Mouse (Mus musculus) lung, embryonic 16.5 days (tissue): ENCODE data around the gene Ccdc144b. TPM values are rescaled to one million over a fixed set of nuclear protein-coding genes. Genes with fewer than 3 reads are reported as not detected.

ENCODE experiments used
- ATAC-seq: fragments of 200-750 bp; cut with Nextera tagmentation; 2 replicates; pipeline ENCODE4 v1.8.0; 2017; ENCODE audit warnings: low read depth, mild to moderate bottlenecking, moderate library complexity
- H3K27ac ChIP-seq: fragments of 300-500 bp; sonication (generic); 2 replicates; pipeline ENCODE4 v1.5.1; 2014; ENCODE audit warnings: mild to moderate bottlenecking, control low read depth, low read length
- H3K27me3 ChIP-seq: fragments of 300-500 bp; sonication (generic); 2 replicates; pipeline ENCODE4 v1.6.1; 2014; ENCODE audit warnings: low read depth, low read length, mixed read lengths; ENCODE audit not compliant: control insufficient read depth, insufficient read depth
- H3K36me3 ChIP-seq: fragments of 300-500 bp; sonication (generic); 2 replicates; pipeline ENCODE4 v1.6.1; 2014; ENCODE audit warnings: low read length; ENCODE audit not compliant: control insufficient read depth, insufficient read depth
- H3K4me1 ChIP-seq: fragments of 300-500 bp; sonication (generic); replicated peaks from 2 replicates; pipeline ENCODE4 v1.6.1; 2014; ENCODE audit warnings: low read length, mixed read lengths; ENCODE audit not compliant: control insufficient read depth, insufficient read depth
- H3K4me2 ChIP-seq: fragments of 300-500 bp; sonication (generic); 2 replicates; pipeline ENCODE4 v1.6.1; 2014; ENCODE audit warnings: low read depth, low read length, control low read depth
- H3K4me3 ChIP-seq: fragments of 300-500 bp; sonication (generic); 2 replicates; pipeline ENCODE4 v1.5.1; 2014; ENCODE audit warnings: mild to moderate bottlenecking, low read length, control low read depth
- H3K9ac ChIP-seq: fragments of 300-500 bp; sonication (generic); 2 replicates; pipeline ENCODE4 v1.6.1; 2014; ENCODE audit warnings: low read length, control low read depth
- H3K9me3 ChIP-seq: fragments of 300-500 bp; sonication (generic); 2 replicates; pipeline ENCODE4 v1.6.1; 2016; ENCODE audit warnings: low read length; ENCODE audit not compliant: control insufficient read depth
- WGBS: fragments of 180-500 bp; shearing (Covaris S2); extraction: QIAGEN DNeasy Blood & Tissue Kit; methylation state at CpG from one replicate; pipeline ENCODE4 v1.1.7; 2014; 5-methylcytosine and 5-hydroxymethylcytosine counted together
- polyA plus RNA-seq: library from polyadenylated mRNA; unstranded; fragments of >200 nt; fragmentation: Nextera tagmentation; extraction: Ambion mirVana; gene quantifications from 2 replicates; pipeline ENCODE4 v1.2.1, GENCODE M21; 2015

Ccdc144b gene
- polyA plus RNA-seq, 1 experiment from 2014 or later: not detected

GRCm38 (mm10) chr3:35967366-35967921 lies 85.9 kb downstream of the Ccdc144b start:
- peaks cover 7% of the 10 kb centered on the region for H3K36me3 ChIP-seq
- no peak overlapping the region for H3K4me3 ChIP-seq
- WGBS: 91% methylated on average over 8 of the region's 8 CpGs
- no peaks in the 10 kb centered on the region for H3K4me1 ChIP-seq
- H3K9ac ChIP-seq: no peak overlapping the region
- no peaks in the 10 kb centered on the region for H3K9me3 ChIP-seq
- no peaks in the 10 kb centered on the region for H3K27me3 ChIP-seq
- H3K27ac ChIP-seq: no peak overlapping the region
- no peak for ATAC-seq
- no peak overlapping the region for H3K4me2 ChIP-seq

GRCm38 (mm10) chr3:35966493-35966892 lies 86.9 kb downstream of the Ccdc144b start:
- no peak for ATAC-seq
- Histone ChIP-seq H3K27ac (no peak overlapping the region), H3K4me1 (no peaks in the 10 kb centered on the region), H3K9me3 (no peaks in the 10 kb centered on the region), H3K36me3 (peaks cover 2% of the 10 kb centered on the region; the same call in 1 of the 2 replicates), H3K4me3 (no peak overlapping the region), H3K27me3 (no peaks in the 10 kb centered on the region), H3K4me2 (no peak overlapping the region), H3K9ac (no peak overlapping the region)
- 78% methylated on average over 2 of the region's 2 CpGs for whole genome bisulfite sequencing

- Histone ChIP-seq H3K36me3 (peaks cover 5% of the 10 kb centered on the region; the same call in 1 of the 2 replicates), H3K4me2 (no peak overlapping the region)
- no peak for ATAC-seq
Measured at GRCm38 (mm10) chr3:35964928-35965327, 88.4 kb downstream of the Ccdc144b start.

DNA sequence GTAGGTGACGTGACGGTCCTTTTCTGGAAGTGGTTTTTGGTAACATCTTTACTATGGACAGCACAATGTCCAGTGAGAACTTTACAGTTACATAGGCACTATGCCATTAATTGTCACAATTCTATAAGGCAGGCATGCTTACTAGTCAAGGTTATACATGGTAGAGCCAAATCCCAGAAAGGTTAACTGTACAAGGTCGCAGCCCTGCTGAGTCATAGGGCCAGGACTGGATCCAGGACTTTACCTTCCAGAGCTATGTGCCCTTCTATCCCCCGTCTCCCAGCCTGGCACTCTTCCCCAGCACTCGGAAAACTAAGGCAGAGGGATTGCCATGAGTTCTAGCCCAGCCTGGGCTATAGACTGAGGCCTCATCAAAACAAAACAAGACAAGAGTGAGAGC lies 89.4 kb downstream of the Ccdc144b start:
- Histone ChIP-seq H3K9me3 (no peaks in the 10 kb centered on the region), H3K4me1 (no peaks in the 10 kb centered on the region), H3K27me3 (no peaks in the 10 kb centered on the region), H3K27ac (no peak overlapping the region), H3K36me3 (peaks cover 7% of the 10 kb centered on the region; the same call in 1 of the 2 replicates), H3K4me2 (no peak overlapping the region), H3K4me3 (no peak overlapping the region), H3K9ac (no peak overlapping the region)
- 85% methylated on average over 5 of the region's 5 CpGs for WGBS
- no peak for ATAC-seq

More at GRCm38 (mm10) chr3:35964928-35965327, 88.4 kb downstream of the Ccdc144b start:
- Histone ChIP-seq H3K27me3 (no peaks in the 10 kb centered on the region), H3K9me3 (no peaks in the 10 kb centered on the region), H3K4me1 (no peaks in the 10 kb centered on the region), H3K4me3 (no peak overlapping the region), H3K9ac (no peak overlapping the region), H3K27ac (no peak overlapping the region)
- WGBS: 65% methylated on average over 4 of the region's 4 CpGs

DNA sequence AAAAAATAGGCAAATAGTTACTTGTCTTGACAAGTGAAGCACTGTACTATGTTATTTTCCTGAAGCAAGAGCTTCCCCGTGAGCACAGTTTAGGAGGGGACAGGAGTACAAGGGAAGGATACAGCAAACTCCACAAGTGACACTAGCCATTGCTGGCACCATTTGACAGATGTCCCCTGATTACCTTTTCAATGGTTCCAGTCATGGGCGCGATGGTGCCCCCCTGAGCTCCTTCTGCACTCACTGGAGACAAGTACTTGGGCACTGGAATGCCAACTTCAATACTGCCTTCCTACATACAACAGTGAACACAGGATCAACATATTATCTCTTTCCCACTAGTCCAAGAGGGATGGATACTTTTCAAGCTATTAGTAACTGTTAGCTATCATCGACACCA lies 89.9 kb downstream of the Ccdc144b start:
- H3K27ac ChIP-seq: no peak overlapping the region
- no peak overlapping the region for H3K9ac ChIP-seq
- H3K4me2 ChIP-seq: no peak overlapping the region
- H3K4me3 ChIP-seq: no peak overlapping the region
- H3K36me3 ChIP-seq: peaks cover 9% of the 10 kb centered on the region; the same call in 1 of the 2 replicates
- no peak for ATAC-seq
- 85% methylated on average over 4 of the region's 4 CpGs for WGBS
- no peaks in the 10 kb centered on the region for H3K27me3 ChIP-seq
- no peaks in the 10 kb centered on the region for H3K4me1 ChIP-seq
- H3K9me3 ChIP-seq: no peaks in the 10 kb centered on the region

DNA sequence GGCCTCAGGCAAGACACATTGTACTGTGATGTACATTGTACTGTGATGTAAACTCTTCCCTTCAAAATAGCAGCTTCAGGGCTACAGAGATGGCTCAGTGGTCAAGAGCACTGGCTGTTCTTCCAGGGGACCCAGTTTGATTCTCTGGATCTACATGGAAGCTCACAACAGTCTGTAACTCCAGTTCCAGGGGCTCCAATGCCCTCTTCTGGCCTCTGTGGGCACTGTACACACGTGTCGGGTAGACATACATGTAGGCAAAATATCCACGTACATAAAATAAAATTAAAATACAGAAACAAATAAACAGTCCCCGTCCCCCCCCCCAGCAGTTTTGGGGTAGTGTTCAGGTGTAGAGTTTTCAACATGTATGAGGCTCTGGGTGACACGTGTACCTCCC lies 90.4 kb downstream of the Ccdc144b start:
- Histone ChIP-seq H3K9me3 (no peaks in the 10 kb centered on the region), H3K27ac (no peak overlapping the region), H3K4me1 (no peaks in the 10 kb centered on the region), H3K36me3 (peaks cover 9% of the 10 kb centered on the region; the same call in 1 of the 2 replicates), H3K4me2 (no peak overlapping the region), H3K27me3 (no peaks in the 10 kb centered on the region), H3K9ac (no peak overlapping the region), H3K4me3 (no peak overlapping the region)
- ATAC-seq: no peak
- WGBS: 91% methylated on average over 5 of the region's 5 CpGs

Other genes with a start within 250 kb of the Ccdc144b start
- gene Dcun1d1, start 116.1 kb downstream of the Ccdc144b start, polyA plus RNA-seq: 89.9 and 98.3 TPM in 2 replicates
- 37.5 and 37.6 TPM in 2 replicates for gene Mccc1, start 52.9 kb downstream of the Ccdc144b start, polyA plus RNA-seq
- 71.2 and 82.9 TPM in 2 replicates for gene Acad9, start 12.4 kb upstream of the Ccdc144b start, polyA plus RNA-seq
- 7.6 and 7.7 TPM in 2 replicates for gene D3Ertd254e, start 97.5 kb upstream of the Ccdc144b start, polyA plus RNA-seq
- 0.29 and 0.30 TPM in 2 replicates for gene Qrfpr, start 168.8 kb upstream of the Ccdc144b start, polyA plus RNA-seq